Mouse (Mus musculus) lung, postnatal 0 days (tissue): ENCODE results near the gene Lrmda.

ENCODE experiments used
- CTCF ChIP-seq: IDR thresholded peaks from 2 replicates; pipeline ENCODE4 v1.5.1; 2016; ENCODE audit warnings: antibody characterized with exemption, mild to moderate bottlenecking
- EP300 ChIP-seq: IDR thresholded peaks from 2 replicates; pipeline ENCODE4 v1.6.1; 2016; ENCODE audit warnings: antibody characterized with exemption, mild to moderate bottlenecking, control low read depth

GRCm38 (mm10) chr14:22812824-22813223 is 793.3 kb downstream of the Lrmda start:
- TF ChIP-seq EP300: no peak
- TF ChIP-seq CTCF: no peak
